Comparison of ENCODE assay signal across 18 mouse cellular contexts in the genomic region with DNA sequence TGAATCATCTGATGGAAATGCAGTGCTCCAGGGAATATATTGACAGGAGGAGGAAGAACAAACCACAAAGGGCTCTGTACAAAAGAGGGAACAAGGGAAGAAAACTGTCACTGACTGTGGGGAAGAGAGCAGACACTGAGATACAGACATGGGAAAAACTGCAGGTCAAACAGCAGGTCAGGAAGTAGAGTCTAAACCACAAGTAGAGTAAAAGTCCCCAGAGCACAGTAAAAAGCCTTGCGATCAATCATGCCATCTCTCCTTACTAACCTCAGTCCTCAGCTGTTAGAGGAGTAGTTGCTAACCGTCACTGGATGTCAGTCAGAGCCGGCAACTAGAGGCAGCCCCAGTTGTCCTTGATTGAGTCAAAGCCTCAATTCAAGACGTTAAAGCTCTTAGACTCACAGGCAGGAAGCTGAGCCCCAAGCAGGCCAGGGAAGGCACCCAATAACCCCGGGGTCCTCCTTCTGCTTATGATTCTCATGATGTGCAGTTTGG. TPM values are rescaled to one million over a fixed set of nuclear protein-coding genes. Genes with fewer than 3 reads are reported as not detected.
"Had no signal": no experiment of that assay in that cellular context is flagged by ENCODE, and none has a peak within 500 bp of the region (broad histone marks: within the 10 kb centered on the region; RNA-seq: fewer than 3 reads in every experiment).

No protein-coding gene starts in this region.

- H3K36me3 ChIP-seq: kidney, embryonic 15.5 days; limb, embryonic 13.5 days; liver, embryonic 15.5 days; midbrain, embryonic 10.5 days; neural tube, embryonic 12.5 days; stomach, embryonic 15.5 days had no signal

- H3K27me3 ChIP-seq: kidney, embryonic 15.5 days; limb, embryonic 13.5 days; liver, embryonic 15.5 days; neural tube, embryonic 12.5 days; stomach, embryonic 15.5 days had no signal

- H3K4me1 ChIP-seq: kidney, embryonic 15.5 days; liver, embryonic 15.5 days; midbrain, embryonic 10.5 days; neural tube, embryonic 12.5 days; stomach, embryonic 15.5 days had no signal

- DNase-seq: kidney, adult 2 months; kidney, postnatal 14 days; left cerebral cortex, postnatal 4 days; lung, adult 2 months; lung, postnatal 4 days; midbrain, embryonic 14.5 days had no signal

- H3K4me3 ChIP-seq: kidney, embryonic 15.5 days; limb, embryonic 13.5 days; liver, embryonic 15.5 days; midbrain, embryonic 10.5 days; neural tube, embryonic 12.5 days; stomach, embryonic 15.5 days had no signal

- H3K27ac ChIP-seq: kidney, embryonic 15.5 days; limb, embryonic 13.5 days; liver, embryonic 15.5 days; midbrain, embryonic 10.5 days; neural tube, embryonic 12.5 days; stomach, embryonic 15.5 days had no signal

RNA-seq across cellular contexts. Expression of gene 5530401A14Rik, which starts 49.0 kb away (rescaled TPM):
- total RNA-seq: liver, adult 2 months; megakaryocyte, adult 5-6 weeks; neutrophil, adult 5-6 weeks had no signal
- polyA plus RNA-seq: kidney, adult 2 months; large intestine, adult 2 months; limb, embryonic 13.5 days; liver, adult 2 months; liver, embryonic 15.5 days; lung, adult 2 months; lung, postnatal 0 days; midbrain, embryonic 10.5 days; stomach, embryonic 15.5 days; testis, adult 2 months had no signal

RNA-seq across cellular contexts. Expression of gene Asic2, which starts 58.8 kb away (rescaled TPM):
- total RNA-seq: megakaryocyte, adult 5-6 weeks; neutrophil, adult 5-6 weeks had no signal
- polyA plus RNA-seq: liver, adult 2 months had no signal
